Mouse (Mus musculus): ENCODE measurements at regions not wholly inside any gene's neighbourhood (a gene's known extent, or its start where the extent isn't known, plus 50 kb on each side); places are given as distances from the start of the nearest gene placed in this dataset.

GRCm38 (mm10) chr1:51678290-51678928 lies 200.2 kb upstream of the Nabp1 start:
- TF ChIP-seq EP300 (IDR thresholded peaks at IDR 0.05; ENCODE audit: low read depth) (no peak), CTCF (IDR thresholded peaks at IDR 0.05; ENCODE audit: low read depth) (no peak)
